Mouse (Mus musculus) spleen, adult 12 weeks (tissue): ENCODE results near the gene Pde10a.

Experiments used
- DNase-seq: peaks from one replicate; pipeline ENCODE4 v3.0.0; 2022; ENCODE audit warnings: low spot score

Pde10a gene

GRCm38 (mm10) chr17:8843941-8844340 lies 318.8 kb downstream of the Pde10a start:
- DNase-seq: no peak

- no peak for DNase-seq
These were observed 321.3 kb downstream of the Pde10a start for GRCm38 (mm10) chr17:8846506-8846905.

GRCm38 (mm10) chr17:8847558-8847957 lies 322.4 kb downstream of the Pde10a start:
- no peak for DNase-seq

GRCm38 (mm10) chr17:8851846-8852245 lies 326.7 kb downstream of the Pde10a start:
- no peak for DNase-seq

GRCm38 (mm10) chr17:8856430-8857371 lies 331.5 kb downstream of the Pde10a start:
- DNase-seq: peak; percentile 17

- DNase-seq: no peak
These were observed 333.7 kb downstream of the Pde10a start for GRCm38 (mm10) chr17:8858636-8859421.

- no peak for DNase-seq
These were observed 334.3 kb downstream of the Pde10a start for GRCm38 (mm10) chr17:8859489-8859888.

GRCm38 (mm10) chr17:8864638-8865497 lies 339.7 kb downstream of the Pde10a start:
- DNase-seq: no peak

GRCm38 (mm10) chr17:8867331-8868237 lies 342.4 kb downstream of the Pde10a start:
- no peak for DNase-seq

- DNase-seq: no peak
These were observed 344.1 kb downstream of the Pde10a start for GRCm38 (mm10) chr17:8869287-8869686.

- no peak for DNase-seq
These were observed 345.7 kb downstream of the Pde10a start for GRCm38 (mm10) chr17:8870848-8871247.

- DNase-seq: no peak
These were observed 346.2 kb downstream of the Pde10a start for GRCm38 (mm10) chr17:8871396-8871795.

- no peak for DNase-seq
These were observed 346.9 kb downstream of the Pde10a start for GRCm38 (mm10) chr17:8871997-8872593.

- no peak for DNase-seq
These were observed 347.4 kb downstream of the Pde10a start for GRCm38 (mm10) chr17:8872611-8873010.

- no peak for DNase-seq
These were observed 352.9 kb downstream of the Pde10a start for GRCm38 (mm10) chr17:8878056-8878455.

GRCm38 (mm10) chr17:8881711-8882110 lies 356.5 kb downstream of the Pde10a start:
- no peak for DNase-seq

- DNase-seq: no peak
These were observed 359.5 kb downstream of the Pde10a start for GRCm38 (mm10) chr17:8884691-8885090.

GRCm38 (mm10) chr17:8885830-8886229 lies 360.7 kb downstream of the Pde10a start:
- no peak for DNase-seq

GRCm38 (mm10) chr17:8888105-8888504 lies 362.9 kb downstream of the Pde10a start:
- DNase-seq: no peak

- DNase-seq: no peak
These were observed 363.5 kb downstream of the Pde10a start for GRCm38 (mm10) chr17:8888639-8889038.
